Mouse (Mus musculus) stomach, embryonic 16.5 days (tissue): ENCODE measurements at regions not wholly inside any gene's neighbourhood (a gene's known extent, or its start where the extent isn't known, plus 50 kb on each side); places are given as distances from the start of the nearest gene placed in this dataset.

Source experiments
- ATAC-seq: fragments of 200-750 bp; cut with Nextera tagmentation; 2 replicates; pipeline ENCODE4 v1.8.0; 2017; ENCODE audit warnings: moderate number of reproducible peaks, moderate TSS enrichment; ENCODE audit not compliant: insufficient read depth, low FRiP score
- H3K27ac ChIP-seq: fragments of 300-500 bp; sonication (generic); 2 replicates; pipeline ENCODE4 v1.5.1; 2014; ENCODE audit warnings: low read length
- H3K27me3 ChIP-seq: fragments of 300-500 bp; sonication (generic); 2 replicates; pipeline ENCODE4 v1.6.1; 2014; ENCODE audit warnings: low read length, control low read depth, mixed read lengths; ENCODE audit not compliant: control insufficient read depth, insufficient read depth
- H3K36me3 ChIP-seq: fragments of 300-500 bp; sonication (generic); 2 replicates; pipeline ENCODE4 v1.6.1; 2014; ENCODE audit warnings: low read length; ENCODE audit not compliant: control insufficient read depth, insufficient read depth
- H3K4me1 ChIP-seq: fragments of 300-500 bp; sonication (generic); 2 replicates; pipeline ENCODE4 v1.6.1; 2014; ENCODE audit warnings: low read length, control low read depth, mixed read lengths; ENCODE audit not compliant: control insufficient read depth, insufficient read depth
- H3K4me2 ChIP-seq: fragments of 300-500 bp; sonication (generic); 2 replicates; pipeline ENCODE4 v1.6.1; 2014; ENCODE audit warnings: low read depth, low read length, mixed read lengths
- H3K4me3 ChIP-seq: fragments of 300-500 bp; sonication (generic); replicated peaks from 2 replicates; pipeline ENCODE4 v1.5.1; 2014; ENCODE audit warnings: mild to moderate bottlenecking, low read length
- H3K9ac ChIP-seq: fragments of 300-500 bp; sonication (generic); 2 replicates; pipeline ENCODE4 v1.6.1; 2014; ENCODE audit warnings: low read length
- H3K9me3 ChIP-seq: fragments of 300-500 bp; sonication (generic); replicated peaks from 2 replicates; pipeline ENCODE4 v1.6.1; 2016; ENCODE audit warnings: low read length, control low read depth; ENCODE audit not compliant: control insufficient read depth
- WGBS: fragments of 180-500 bp; shearing (Covaris S2); extraction: QIAGEN DNeasy Blood & Tissue Kit; methylation state at CpG from one replicate; pipeline ENCODE4 v1.1.7; 2014; 5-methylcytosine and 5-hydroxymethylcytosine counted together

DNA sequence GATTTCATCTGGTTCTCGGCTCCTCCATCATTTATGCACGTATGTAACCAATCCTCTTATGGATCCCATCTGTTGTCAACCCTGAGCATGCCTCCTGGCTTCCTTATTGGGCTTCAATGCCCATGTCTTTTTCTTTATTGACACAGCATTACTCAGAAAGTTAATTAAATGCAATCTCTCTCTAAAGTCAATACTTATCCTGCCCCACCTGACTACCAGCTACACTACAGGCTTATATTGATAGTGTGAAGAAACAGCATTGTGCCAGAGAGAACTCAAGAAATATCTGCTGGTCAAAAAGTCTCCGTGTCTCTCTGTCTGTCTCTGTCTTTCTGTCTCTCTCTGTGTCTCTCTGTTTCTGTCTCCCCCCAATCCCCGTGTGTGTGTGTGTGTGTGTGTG lies 194.7 kb upstream of the Rfx3 start:
- H3K9me3 ChIP-seq = 0 out of 2 replicates have a peak, but pooled peaks cover 3% of the 10 kb centered on the region
- no peaks in the 10 kb centered on the region for H3K4me1 ChIP-seq
- H3K36me3 ChIP-seq = no peaks in the 10 kb centered on the region
- no peak overlapping the region for H3K4me2 ChIP-seq
- no peak overlapping the region for H3K27ac ChIP-seq
- 76% methylated on average over 4 of the region's 4 CpGs for WGBS
- H3K27me3 ChIP-seq = no peaks in the 10 kb centered on the region
- peak; percentile 40; the same call in 1 of the 2 replicates for ATAC-seq
- no peak overlapping the region for H3K9ac ChIP-seq
- no peak overlapping the region for H3K4me3 ChIP-seq

- no peaks in the 10 kb centered on the region for H3K4me1 ChIP-seq
- H3K36me3 ChIP-seq = no peaks in the 10 kb centered on the region
- no peak overlapping the region for H3K27ac ChIP-seq
- ATAC-seq = no peak
- H3K9me3 ChIP-seq = no peaks in the 10 kb centered on the region
- no peak overlapping the region for H3K4me3 ChIP-seq
- no peak overlapping the region for H3K9ac ChIP-seq
- 72% methylated on average over 3 of the region's 3 CpGs for WGBS
- no peak overlapping the region for H3K4me2 ChIP-seq
- no peaks in the 10 kb centered on the region for H3K27me3 ChIP-seq
Measured at GRCm38 (mm10) chr19:28203719-28204118, 192.8 kb upstream of the Rfx3 start.

DNA sequence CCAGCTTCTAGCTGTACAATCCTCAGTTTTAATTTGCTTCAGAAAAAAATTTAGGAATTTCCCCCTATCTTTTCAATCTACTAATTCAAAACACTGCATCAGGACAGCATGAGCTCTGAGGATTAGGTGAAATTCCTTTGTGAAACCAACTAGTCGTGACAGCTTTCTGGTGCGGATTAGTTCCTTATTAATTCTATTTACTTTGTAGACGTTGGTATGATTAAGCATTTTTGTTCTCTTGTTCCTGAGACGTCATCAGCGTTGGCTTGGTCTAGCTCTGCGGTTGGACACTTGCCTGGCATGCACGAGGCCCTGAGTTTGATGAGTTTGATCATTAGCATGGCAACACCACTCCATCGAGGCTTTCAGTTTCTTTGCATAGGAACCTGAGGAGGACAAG lies 188.4 kb upstream of the Rfx3 start:
- ATAC-seq = no peak
- 38% methylated on average over 8 of the region's 8 CpGs for WGBS
- no peaks in the 10 kb centered on the region for H3K27me3 ChIP-seq
- no peak overlapping the region for H3K27ac ChIP-seq
- no peaks in the 10 kb centered on the region for H3K4me1 ChIP-seq
- no peaks in the 10 kb centered on the region for H3K36me3 ChIP-seq
- no peak overlapping the region for H3K9ac ChIP-seq
- no peak overlapping the region for H3K4me2 ChIP-seq
- peaks cover 4% of the 10 kb centered on the region; the same call in 1 of the 2 replicates for H3K9me3 ChIP-seq
- no peak overlapping the region for H3K4me3 ChIP-seq

DNA sequence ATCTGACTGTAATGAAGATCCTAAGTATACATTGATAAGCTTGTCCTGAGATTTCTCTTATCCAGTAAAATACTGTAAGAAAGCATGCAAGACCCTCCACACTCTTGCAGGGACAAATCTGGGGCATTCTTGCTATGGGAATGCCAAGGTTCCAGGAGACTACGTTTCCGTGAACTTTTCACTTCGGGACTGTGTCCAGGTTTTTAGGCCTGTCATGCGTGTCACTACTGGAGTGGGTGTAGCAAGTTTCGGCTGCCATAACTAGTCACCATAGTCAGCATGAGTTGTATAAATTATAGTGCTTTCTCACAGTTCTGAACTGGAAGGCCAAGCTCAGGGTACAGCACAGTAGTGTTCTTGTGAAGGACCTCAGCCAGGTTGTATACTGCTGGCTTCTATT lies 185.9 kb upstream of the Rfx3 start:
- no peak overlapping the region for H3K9ac ChIP-seq
- H3K4me3 ChIP-seq = no peak overlapping the region
- no peak for ATAC-seq
- 95% methylated on average over 5 of the region's 5 CpGs for WGBS
- no peaks in the 10 kb centered on the region for H3K4me1 ChIP-seq
- peaks cover 7% of the 10 kb centered on the region; the same call in 1 of the 2 replicates for H3K9me3 ChIP-seq
- no peaks in the 10 kb centered on the region for H3K36me3 ChIP-seq
- H3K27ac ChIP-seq = no peak overlapping the region
- no peaks in the 10 kb centered on the region for H3K27me3 ChIP-seq
- no peak overlapping the region for H3K4me2 ChIP-seq

- Histone ChIP-seq H3K4me2 (no peak overlapping the region), H3K27me3 (no peaks in the 10 kb centered on the region), H3K9ac (no peak overlapping the region), H3K4me1 (peaks cover 4% of the 10 kb centered on the region; the same call in 1 of the 2 replicates), H3K4me3 (no peak overlapping the region), H3K36me3 (no peaks in the 10 kb centered on the region), H3K9me3 (peaks cover 7% of the 10 kb centered on the region; the same call in 1 of the 2 replicates), H3K27ac (no peak overlapping the region)
- no peak for ATAC-seq
- WGBS = 62% methylated on average over 3 of the region's 3 CpGs
Measured at GRCm38 (mm10) chr19:28192248-28192647, 181.3 kb upstream of the Rfx3 start.

DNA sequence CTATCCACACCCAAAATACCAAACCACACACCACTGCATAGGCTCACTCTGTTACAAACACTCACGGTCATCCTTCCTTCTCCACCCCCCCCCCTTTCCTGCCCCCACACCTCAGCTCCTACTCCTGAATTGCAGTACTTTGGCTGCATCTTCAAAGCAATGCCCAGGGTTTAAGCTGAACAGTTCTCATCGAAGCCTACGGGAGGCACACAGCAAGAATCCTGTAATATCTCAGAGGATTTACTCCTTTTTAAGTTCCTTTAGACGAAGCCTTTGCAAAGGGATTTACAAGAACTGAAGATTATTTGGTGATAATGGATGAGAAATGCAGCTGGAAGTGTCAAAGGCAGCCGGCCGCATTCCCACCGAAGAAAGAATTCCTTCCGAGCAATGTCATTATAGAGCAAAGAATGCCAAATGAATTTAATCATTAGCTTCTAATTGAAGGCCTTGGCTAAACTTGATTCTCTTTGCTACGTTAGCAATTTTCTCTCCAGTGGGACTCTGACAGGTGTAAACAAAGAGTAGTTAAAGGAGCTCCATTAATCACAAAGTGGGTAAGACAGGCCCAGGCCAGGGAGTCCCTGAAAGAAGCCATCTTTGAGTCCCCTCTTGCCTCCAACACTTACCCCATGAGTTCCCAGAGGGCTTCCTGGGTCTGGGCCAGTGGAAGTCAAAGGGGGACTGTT lies 180.6 kb upstream of the Rfx3 start:
- Histone ChIP-seq H3K9ac (no peak overlapping the region), H3K4me1 (peaks cover 4% of the 10 kb centered on the region; the same call in 1 of the 2 replicates), H3K27me3 (no peaks in the 10 kb centered on the region), H3K4me2 (no peak overlapping the region), H3K27ac (no peak overlapping the region), H3K36me3 (no peaks in the 10 kb centered on the region), H3K4me3 (no peak overlapping the region), H3K9me3 (0 out of 2 replicates have a peak, but pooled peaks cover 3% of the 10 kb centered on the region)
- 17% methylated on average over 9 of the region's 9 CpGs for WGBS
- peak; percentile 25; the same call in 1 of the 2 replicates for ATAC-seq

DNA sequence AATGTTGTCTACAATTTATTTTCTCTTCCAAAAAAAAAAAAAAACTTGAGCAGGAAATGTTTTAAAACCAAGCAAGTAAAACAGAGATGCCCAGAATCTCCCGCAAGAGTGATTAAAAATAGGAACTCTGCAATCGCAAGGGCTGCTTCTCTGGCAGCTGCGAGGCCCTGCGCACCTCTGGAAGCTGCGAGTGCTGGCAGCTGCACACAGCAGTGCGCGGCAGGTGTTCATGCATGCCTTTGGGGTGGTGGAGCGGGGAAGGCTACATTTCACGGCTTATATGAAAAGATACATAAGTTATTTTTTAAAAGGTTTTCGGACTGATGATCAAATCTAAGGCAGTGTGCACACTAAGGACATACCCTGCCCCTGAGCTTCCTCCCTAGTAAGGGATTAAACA lies 179.3 kb upstream of the Rfx3 start:
- Histone ChIP-seq H3K27me3 (no peaks in the 10 kb centered on the region), H3K4me1 (peaks cover 4% of the 10 kb centered on the region; the same call in 1 of the 2 replicates), H3K4me2 (no peak overlapping the region), H3K27ac (no peak overlapping the region), H3K4me3 (no peak overlapping the region), H3K36me3 (no peaks in the 10 kb centered on the region), H3K9me3 (0 out of 2 replicates have a peak, but pooled peaks cover 3% of the 10 kb centered on the region), H3K9ac (no peak overlapping the region)
- no peak for ATAC-seq
- 76% methylated on average over 10 of the region's 10 CpGs for WGBS

- no peak for ATAC-seq
- WGBS = 82% methylated on average over 6 of the region's 6 CpGs
- Histone ChIP-seq H3K36me3 (no peaks in the 10 kb centered on the region), H3K4me2 (no peak overlapping the region), H3K9me3 (no peaks in the 10 kb centered on the region), H3K4me1 (peaks cover 4% of the 10 kb centered on the region; the same call in 1 of the 2 replicates), H3K27ac (no peak overlapping the region), H3K27me3 (no peaks in the 10 kb centered on the region), H3K9ac (no peak overlapping the region), H3K4me3 (no peak overlapping the region)
Measured at GRCm38 (mm10) chr19:28188363-28188762, 177.4 kb upstream of the Rfx3 start.

- ATAC-seq = no peak
- no peak overlapping the region for H3K4me2 ChIP-seq
- H3K4me3 ChIP-seq = no peak overlapping the region
- no peaks in the 10 kb centered on the region for H3K27me3 ChIP-seq
- H3K9ac ChIP-seq = no peak overlapping the region
- 64% methylated on average over 12 of the region's 12 CpGs for WGBS
- no peaks in the 10 kb centered on the region for H3K9me3 ChIP-seq
- H3K27ac ChIP-seq = no peak overlapping the region
- H3K4me1 ChIP-seq = no peaks in the 10 kb centered on the region
- no peaks in the 10 kb centered on the region for H3K36me3 ChIP-seq
Measured at GRCm38 (mm10) chr19:28182411-28183182, 171.6 kb upstream of the Rfx3 start.
